Mouse (Mus musculus) forebrain, postnatal 0 days (tissue): ENCODE results near the gene Ifit3. TPM values are rescaled to one million over a fixed set of nuclear protein-coding genes. Genes with fewer than 3 reads are reported as not detected.
"Not testable (repeated sequence)": the region's sequence is repeated elsewhere in the genome, so short reads cannot be mapped to it uniquely, and the experiment has no call there.

ENCODE experiments used
- ATAC-seq: fragments of 200-750 bp; cut with Nextera tagmentation; 2 replicates; pipeline ENCODE4 v1.8.0; 2017; ENCODE audit warnings: mild to moderate bottlenecking, moderate library complexity
- DNase-seq: peaks from one replicate; pipeline ENCODE4 v3.0.0-alpha.2; 2015
- H3K27ac ChIP-seq: fragments of 300-500 bp; sonication (generic); 2 replicates; pipeline ENCODE4 v1.5.1; 2014; ENCODE audit warnings: low read depth, mild to moderate bottlenecking, antibody characterized with exemption, low read length, moderate library complexity, mixed read lengths
- H3K27me3 ChIP-seq: fragments of 300-500 bp; sonication (generic); 2 replicates; pipeline ENCODE4 v1.6.1; 2014; ENCODE audit warnings: mild to moderate bottlenecking, low read length, mixed read lengths; ENCODE audit not compliant: insufficient read depth
- H3K36me3 ChIP-seq: fragments of 300-500 bp; sonication (generic); 2 replicates; pipeline ENCODE4 v1.6.1; 2014; ENCODE audit warnings: mild to moderate bottlenecking, moderate library complexity; ENCODE audit not compliant: insufficient read depth
- H3K4me1 ChIP-seq: fragments of 300-500 bp; sonication (generic); 2 replicates; pipeline ENCODE4 v1.6.1; 2014; ENCODE audit warnings: antibody characterized with exemption; ENCODE audit not compliant: insufficient read depth
- H3K4me2 ChIP-seq: fragments of 300-500 bp; sonication (generic); 2 replicates; pipeline ENCODE4 v1.6.1; 2014; ENCODE audit warnings: low read depth, mild to moderate bottlenecking, moderate library complexity
- H3K4me3 ChIP-seq: fragments of 300-500 bp; sonication (generic); 2 replicates; pipeline ENCODE4 v1.5.1; 2014; ENCODE audit warnings: low read depth, low read length, mixed read lengths
- H3K9ac ChIP-seq: fragments of 300-500 bp; sonication (generic); 2 replicates; pipeline ENCODE4 v1.6.1; 2014; ENCODE audit warnings: mild to moderate bottlenecking
- H3K9me3 ChIP-seq: fragments of 300-500 bp; sonication (generic); 2 replicates; pipeline ENCODE4 v1.6.1; 2016; ENCODE audit warnings: low read length
- CTCF ChIP-seq: sonication (generic); IDR thresholded peaks from 2 replicates; pipeline ENCODE4 v1.5.1; 2016; ENCODE audit warnings: antibody characterized with exemption, control low read depth, low read depth
- WGBS: fragments of 180-500 bp; shearing (Covaris S2); extraction: QIAGEN DNeasy Blood & Tissue Kit; methylation state at CpG from one replicate; pipeline ENCODE4 v1.1.7; 2014; 5-methylcytosine and 5-hydroxymethylcytosine counted together
- polyA plus RNA-seq: library from polyadenylated mRNA; unstranded; fragments of >200 nt; fragmentation: Nextera tagmentation; extraction: Ambion mirVana; gene quantifications from 2 replicates; pipeline ENCODE4 v1.2.1, GENCODE M21; 2015
- total RNA-seq: library from RNA; depleted of rRNA; stranded (reverse); fragments of >200 nt; gene quantifications from 2 replicates; pipeline ENCODE4 v1.2.3, GENCODE M21; 2014; rRNA removed

Ifit3 gene
- 2.3 and 2.7 TPM in 2 replicates for total RNA-seq
- polyA plus RNA-seq = 2.7 and 3.2 TPM in 2 replicates

- not testable (repeated sequence) for H3K4me1 ChIP-seq, H3K36me3 ChIP-seq, ATAC-seq, DNase-seq, H3K9ac ChIP-seq, H3K9me3 ChIP-seq, H3K27ac ChIP-seq, H3K27me3 ChIP-seq, H3K4me3 ChIP-seq, H3K4me2 ChIP-seq
- 63% methylated on average over 2 of the region's 2 CpGs for WGBS
Measured at GRCm38 (mm10) chr19:34583126-34583766, at the start of gene Ifit3. TSS of gene Ifit3 (plus strand) at chr19:34583531.

GRCm38 (mm10) chr19:34539422-34539821 is 43.9 kb upstream of the Ifit3 start:
- WGBS = 78% methylated on average over 1 of the region's 1 CpGs
- DNase-seq = no peak
- no peak for ATAC-seq
- H3K27ac ChIP-seq = no peak overlapping the region
- no peaks in the 10 kb centered on the region for H3K27me3 ChIP-seq
- no peak overlapping the region for H3K4me3 ChIP-seq
- no peaks in the 10 kb centered on the region for H3K4me1 ChIP-seq
- no peaks in the 10 kb centered on the region for H3K9me3 ChIP-seq
- no peak overlapping the region for H3K9ac ChIP-seq
- no peak for TF ChIP-seq CTCF
- no peaks in the 10 kb centered on the region for H3K36me3 ChIP-seq
- H3K4me2 ChIP-seq = no peak overlapping the region

GRCm38 (mm10) chr19:34546211-34546610 is 37.1 kb upstream of the Ifit3 start:
- H3K27ac ChIP-seq = no peak overlapping the region
- no peak overlapping the region for H3K4me2 ChIP-seq
- H3K36me3 ChIP-seq = no peaks in the 10 kb centered on the region
- no peaks in the 10 kb centered on the region; the same call in 1 of the 2 replicates for H3K27me3 ChIP-seq
- no peaks in the 10 kb centered on the region for H3K9me3 ChIP-seq
- ATAC-seq = no peak
- no peak for TF ChIP-seq CTCF
- DNase-seq = no peak
- no peak overlapping the region for H3K4me3 ChIP-seq
- WGBS = 91% methylated on average over 4 of the region's 4 CpGs
- no peak overlapping the region for H3K9ac ChIP-seq
- no peaks in the 10 kb centered on the region for H3K4me1 ChIP-seq

- H3K9me3 ChIP-seq = no peaks in the 10 kb centered on the region
- peak; percentile 77 for DNase-seq
- no peaks in the 10 kb centered on the region; the same call in 1 of the 2 replicates for H3K27me3 ChIP-seq
- no peaks in the 10 kb centered on the region for H3K36me3 ChIP-seq
- ATAC-seq = no peak
- peak; percentile 76 for TF ChIP-seq CTCF
- 30% methylated on average over 7 of the region's 7 CpGs for WGBS
- H3K27ac ChIP-seq = no peak overlapping the region
- no peak overlapping the region for H3K4me3 ChIP-seq
- no peak overlapping the region for H3K9ac ChIP-seq
- no peak overlapping the region for H3K4me2 ChIP-seq
- no peaks in the 10 kb centered on the region for H3K4me1 ChIP-seq
Measured at GRCm38 (mm10) chr19:34547976-34548375, 35.4 kb upstream of the Ifit3 start.

GRCm38 (mm10) chr19:34550205-34550533 is 33.2 kb upstream of the Ifit3 start:
- H3K4me3 ChIP-seq = peak overlapping the region; percentile 64
- TF ChIP-seq CTCF = no peak
- no peak for ATAC-seq
- no peak for DNase-seq
- peak overlapping the region; percentile 58 for H3K9ac ChIP-seq
- no peaks in the 10 kb centered on the region for H3K36me3 ChIP-seq
- no peaks in the 10 kb centered on the region for H3K4me1 ChIP-seq
- H3K27ac ChIP-seq = peak overlapping the region; percentile 36
- no peaks in the 10 kb centered on the region; the same call in 1 of the 2 replicates for H3K27me3 ChIP-seq
- no peaks in the 10 kb centered on the region for H3K9me3 ChIP-seq
- peak overlapping the region; percentile 64 for H3K4me2 ChIP-seq
- 29% methylated on average over 4 of the region's 4 CpGs for WGBS

- Histone ChIP-seq H3K4me1 (no peaks in the 10 kb centered on the region), H3K4me2 (peak within 1 kb of the TSS; percentile 64), H3K36me3 (no peaks in the 10 kb centered on the region), H3K9ac (peak within 1 kb of the TSS; percentile 58), H3K4me3 (peak within 1 kb of the TSS; percentile 64), H3K27ac (peak within 1 kb of the TSS; percentile 36), H3K27me3 (no peaks in the 10 kb centered on the region; the same call in 1 of the 2 replicates), H3K9me3 (no peaks in the 10 kb centered on the region)
- 1% methylated on average over 22 of the region's 22 CpGs for WGBS
- DNase-seq (peak; percentile 91), ATAC-seq (peak; percentile 99)
- peak; percentile 80 for TF ChIP-seq CTCF
Measured at GRCm38 (mm10) chr19:34550534-34551223, 32.7 kb upstream of the Ifit3 start, which contains the start of gene Ifit2. TSS of gene Ifit2 (plus strand) at chr19:34550694.

GRCm38 (mm10) chr19:34551981-34552380 is 31.4 kb upstream of the Ifit3 start:
- WGBS = 65% methylated on average over 5 of the region's 5 CpGs
- no peak for TF ChIP-seq CTCF
- Histone ChIP-seq H3K36me3 (no peaks in the 10 kb centered on the region), H3K4me3 (peak overlapping the region; percentile 2; the same call in 1 of the 2 replicates), H3K9ac (no peak overlapping the region; the same call in 1 of the 2 replicates), H3K4me2 (peak overlapping the region; percentile 16), H3K9me3 (no peaks in the 10 kb centered on the region), H3K27ac (no peak overlapping the region), H3K4me1 (no peaks in the 10 kb centered on the region), H3K27me3 (no peaks in the 10 kb centered on the region; the same call in 1 of the 2 replicates)
- DNase-seq (no peak), ATAC-seq (no peak)
